In the genomic region with DNA sequence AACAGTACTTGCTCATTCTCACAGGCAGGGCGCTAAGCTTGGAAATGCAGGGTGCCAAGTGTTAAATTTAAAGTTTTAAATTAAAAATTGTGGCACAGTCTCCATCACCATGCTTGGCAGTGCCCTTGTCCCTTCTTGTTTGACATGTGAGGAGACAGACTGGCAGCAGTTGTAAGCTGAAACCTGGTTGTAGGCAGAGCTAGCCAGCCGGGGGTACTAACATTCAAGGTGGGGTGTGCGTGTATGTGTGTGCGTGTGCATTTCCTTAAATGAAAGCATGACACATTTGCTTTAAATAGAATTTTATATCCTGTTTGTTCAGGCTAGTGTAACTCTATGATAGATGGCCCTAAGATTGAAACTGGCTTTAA, we compare ENCODE assay signal across 8 mouse cellular contexts. TPM values are rescaled to one million over a fixed set of nuclear protein-coding genes. Genes with fewer than 3 reads are reported as not detected.
A peak's percentile ranks its signal among the peaks of the same experiment; 100 is the strongest.
DNase-seq lines count a peak whose midpoint lies in the region; ATAC-seq lines count a peak whose summit lies in the region.

No protein-coding gene starts in this region.

- 32% methylated on average over 4 of the region's 4 CpGs for WGBS in heart, embryonic 15.5 days
- WGBS in intestine, embryonic 15.5 days: 49% methylated on average over 4 of the region's 4 CpGs

- H3K27ac ChIP-seq in heart, embryonic 15.5 days: peak overlapping the region; percentile 76
- peak overlapping the region; percentile 44; the same call in 1 of the 2 replicates for H3K27ac ChIP-seq in intestine, embryonic 15.5 days

- H3K4me3 ChIP-seq in heart, embryonic 15.5 days: peak overlapping the region; percentile 41; the same call in 1 of the 2 replicates
- H3K4me3 ChIP-seq in intestine, embryonic 15.5 days (replicated peaks): no peak overlapping the region

- no peaks in the 10 kb centered on the region for H3K27me3 ChIP-seq in heart, embryonic 15.5 days
- H3K27me3 ChIP-seq in intestine, embryonic 15.5 days (replicated peaks): no peaks in the 10 kb centered on the region

- H3K4me1 ChIP-seq in heart, embryonic 15.5 days (replicated peaks): peaks cover 53% of the 10 kb centered on the region
- H3K4me1 ChIP-seq in intestine, embryonic 15.5 days (replicated peaks): peaks cover 37% of the 10 kb centered on the region

- H3K9me3 ChIP-seq in heart, embryonic 15.5 days (replicated peaks): no peaks in the 10 kb centered on the region
- no peaks in the 10 kb centered on the region for H3K9me3 ChIP-seq in intestine, embryonic 15.5 days

- no peaks in the 10 kb centered on the region for H3K36me3 ChIP-seq in heart, embryonic 15.5 days
- H3K36me3 ChIP-seq in intestine, embryonic 15.5 days: no peaks in the 10 kb centered on the region

- DNase-seq in heart, adult 8-10 months (ENCODE audit: low spot score): no peak
- DNase-seq in thymus, postnatal 4 days: peak; percentile 18
- no peak for DNase-seq in thymus, adult 18-20 months
- DNase-seq in frontal cortex, postnatal 14 days (ENCODE audit: low spot score in 2 of 2): no peak

- peak; percentile 27 for ATAC-seq in heart, embryonic 15.5 days (replicated peaks; ENCODE audit: insufficient number of reproducible peaks, insufficient read depth, low FRiP score, low read depth)
- peak; percentile 34; the same call in 1 of the 2 replicates for ATAC-seq in intestine, embryonic 15.5 days
- no peak for ATAC-seq in cerebellum, adult (ENCODE audit: insufficient number of reproducible peaks, low FRiP score, low TSS enrichment)
- no peak for ATAC-seq in megakaryocyte, adult 5-6 weeks (ENCODE audit: poor library complexity, severe bottlenecking)

- peak overlapping the region; percentile 70 for H3K4me2 ChIP-seq in heart, embryonic 15.5 days
- peak overlapping the region; percentile 52; the same call in 1 of the 2 replicates for H3K4me2 ChIP-seq in intestine, embryonic 15.5 days (replicated peaks)

- no peak overlapping the region for H3K9ac ChIP-seq in heart, embryonic 15.5 days
- no peak overlapping the region for H3K9ac ChIP-seq in intestine, embryonic 15.5 days

RNA-seq across cellular contexts. Expression of a gene that starts 42.7 kb away (rescaled TPM):
- polyA plus RNA-seq in heart, embryonic 15.5 days (2015; fragmentation: Nextera tagmentation; extraction: Ambion mirVana): 26.0 and 28.8 TPM in 2 replicates
- 10 to 100 TPM; 47.1 to 58.4 (median 50.7) TPM for total RNA-seq in heart, adult 8-10 months (2022)
- 56.3 and 58.8 TPM in 2 replicates for polyA plus RNA-seq in intestine, embryonic 15.5 days (2015; fragmentation: Nextera tagmentation; extraction: Ambion mirVana)
- 0.07 TPM in 1 of 2 replicates, not detected in the other for total RNA-seq in megakaryocyte, adult 5-6 weeks (2015)
- total RNA-seq in megakaryocyte, adult 5-6 weeks (2017): 0.20 TPM in 1 of 2 replicates, not detected in the other

Comparison
In these comparisons a context has a peak if more than half of its experiments do, and no peak if none do; other contexts are left out.
1. ATAC-seq: peak in heart, embryonic 15.5 days (single experiment) and intestine, embryonic 15.5 days (single experiment); none in cerebellum, adult (single experiment) and megakaryocyte, adult 5-6 weeks (single experiment).
2. RNA of a gene that starts 42.7 kb away (total RNA-seq): 47.1 to 58.4 TPM in heart, adult 8-10 months; 0.07 to 0.20 TPM in megakaryocyte, adult 5-6 weeks; every median in the first group is over 10 times any median in the second.